Mouse (Mus musculus) forebrain, embryonic 12.5 days (tissue): ENCODE results near the gene Gipc2. TPM values are rescaled to one million over a fixed set of nuclear protein-coding genes. Genes with fewer than 3 reads are reported as not detected.
A peak's percentile ranks its signal among the peaks of the same experiment; 100 is the strongest.

Experiments used
- ATAC-seq: fragments of 200-750 bp; cut with Nextera tagmentation; 2 replicates; pipeline ENCODE4 v1.8.0; 2017; ENCODE audit warnings: moderate TSS enrichment; ENCODE audit not compliant: low FRiP score
- H3K27ac ChIP-seq: fragments of 300-500 bp; sonication (generic); 2 replicates; pipeline ENCODE4 v1.5.1; 2016; ENCODE audit warnings: mild to moderate bottlenecking
- H3K27me3 ChIP-seq: fragments of 300-500 bp; sonication (generic); 2 replicates; pipeline ENCODE4 v1.6.1; 2016; ENCODE audit warnings: mild to moderate bottlenecking
- H3K36me3 ChIP-seq: fragments of 300-500 bp; sonication (generic); replicated peaks from 2 replicates; pipeline ENCODE4 v1.6.1; 2016; ENCODE audit warnings: mild to moderate bottlenecking
- H3K4me1 ChIP-seq: fragments of 300-500 bp; sonication (generic); 2 replicates; pipeline ENCODE4 v1.6.1; 2016
- H3K4me2 ChIP-seq: fragments of 300-500 bp; sonication (generic); 2 replicates; pipeline ENCODE4 v1.6.1; 2016; ENCODE audit warnings: mild to moderate bottlenecking, moderate library complexity
- H3K4me3 ChIP-seq: fragments of 300-500 bp; sonication (generic); replicated peaks from 2 replicates; pipeline ENCODE4 v1.5.1; 2016; ENCODE audit warnings: mild to moderate bottlenecking
- H3K9ac ChIP-seq: fragments of 300-500 bp; sonication (generic); 2 replicates; pipeline ENCODE4 v1.6.1; 2016; ENCODE audit warnings: mild to moderate bottlenecking
- H3K9me3 ChIP-seq: fragments of 300-500 bp; sonication (generic); 2 replicates; pipeline ENCODE4 v1.6.1; 2016
- WGBS: fragments of 180-500 bp; shearing (Covaris S2); methylation state at CpG from one replicate; pipeline ENCODE4 v1.1.7; 2016; 5-methylcytosine and 5-hydroxymethylcytosine counted together
- polyA plus RNA-seq: library from polyadenylated mRNA; unstranded; fragments of >200 nt; fragmentation: Nextera tagmentation; extraction: Ambion mirVana; gene quantifications from 2 replicates; pipeline ENCODE4 v1.2.1, GENCODE M21; 2016

Gipc2 gene
- polyA plus RNA-seq, 1 experiment from 2014 or later: 1.4 TPM

DNA sequence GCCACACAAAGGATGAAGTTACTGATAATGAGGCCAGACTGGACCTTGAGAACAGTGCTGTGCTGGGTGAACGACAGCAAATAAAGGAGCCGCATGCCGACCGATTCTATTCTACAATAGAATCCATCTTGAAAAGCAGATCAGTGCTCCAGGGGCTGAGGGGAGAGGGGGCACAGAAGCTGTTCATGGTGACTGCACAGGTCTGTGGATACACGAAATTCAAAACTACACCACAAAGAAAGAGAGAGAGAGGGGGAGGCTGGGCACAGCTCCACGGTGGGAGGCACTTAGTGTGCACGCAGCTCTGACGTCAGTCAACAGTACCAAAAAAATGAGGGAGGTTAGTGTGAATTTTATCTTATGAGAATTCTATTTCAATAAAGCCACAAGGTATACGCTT, 17.5 kb upstream of the Gipc2 start:
- Histone ChIP-seq H3K27me3 (no peaks in the 10 kb centered on the region), H3K4me3 (no peak overlapping the region), H3K27ac (no peak overlapping the region), H3K4me2 (no peak overlapping the region), H3K9me3 (no peaks in the 10 kb centered on the region), H3K9ac (no peak overlapping the region), H3K36me3 (peaks cover 6% of the 10 kb centered on the region; the same call in 1 of the 2 replicates), H3K4me1 (peaks cover 4% of the 10 kb centered on the region; the same call in 1 of the 2 replicates)
- 41% methylated on average over 9 of the region's 9 CpGs for WGBS
- ATAC-seq: 0 out of 2 replicates have a peak, but pooled peaks have one; percentile 49

DNA sequence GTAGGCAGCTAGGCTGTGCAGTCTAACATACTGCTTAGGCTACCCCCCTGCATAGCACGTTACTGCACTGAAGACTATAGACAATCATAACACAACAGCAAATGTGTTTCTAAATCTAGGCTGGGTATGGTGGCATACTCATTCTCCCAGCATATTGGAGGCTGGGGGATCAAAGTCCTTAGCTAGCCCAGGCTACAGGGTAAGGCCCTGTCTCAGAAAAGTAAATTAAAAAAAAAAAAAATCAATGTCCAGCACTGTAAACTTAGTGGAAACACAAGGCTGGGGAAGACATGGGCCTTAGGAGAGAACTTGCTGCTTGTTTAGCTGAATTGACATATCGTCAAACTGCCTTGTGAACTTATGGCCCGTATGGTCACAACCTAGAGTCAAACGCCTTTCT, 14.6 kb upstream of the Gipc2 start:
- ATAC-seq: no peak
- 95% methylated on average over 4 of the region's 4 CpGs for WGBS
- H3K27ac ChIP-seq: no peak overlapping the region
- H3K4me2 ChIP-seq: no peak overlapping the region
- H3K27me3 ChIP-seq: no peaks in the 10 kb centered on the region
- no peak overlapping the region for H3K4me3 ChIP-seq
- H3K36me3 ChIP-seq: peaks cover 2% of the 10 kb centered on the region; the same call in 1 of the 2 replicates
- no peak overlapping the region for H3K9ac ChIP-seq
- peaks cover 4% of the 10 kb centered on the region; the same call in 1 of the 2 replicates for H3K4me1 ChIP-seq
- H3K9me3 ChIP-seq: no peaks in the 10 kb centered on the region

DNA sequence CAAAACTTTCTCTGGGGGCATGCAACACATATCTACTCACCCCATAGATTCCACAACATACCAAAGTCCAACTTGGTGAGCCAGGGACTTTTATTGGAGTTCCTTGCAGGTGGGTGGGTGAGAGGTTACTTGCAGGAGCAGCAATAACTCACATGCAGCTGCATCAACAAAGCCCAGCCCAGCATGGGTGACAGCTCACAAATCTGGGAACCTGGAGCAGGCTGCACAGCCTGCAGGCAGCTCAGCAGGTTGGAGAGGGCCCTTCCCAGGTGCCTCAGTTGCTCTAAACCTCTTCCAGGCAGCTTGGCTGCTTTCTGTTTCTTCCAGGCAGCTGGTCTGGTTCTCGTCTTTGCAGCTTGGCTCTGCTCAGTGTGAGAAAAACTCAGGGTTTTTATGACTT, 13.3 kb upstream of the Gipc2 start:
- H3K27ac ChIP-seq: no peak overlapping the region
- H3K4me3 ChIP-seq: no peak overlapping the region
- no peaks in the 10 kb centered on the region for H3K27me3 ChIP-seq
- no peaks in the 10 kb centered on the region; the same call in 1 of the 2 replicates for H3K36me3 ChIP-seq
- no peaks in the 10 kb centered on the region for H3K9me3 ChIP-seq
- no peak overlapping the region for H3K4me2 ChIP-seq
- peaks cover 4% of the 10 kb centered on the region; the same call in 1 of the 2 replicates for H3K4me1 ChIP-seq
- WGBS: 56% methylated on average over 1 of the region's 1 CpGs
- no peak for ATAC-seq
- H3K9ac ChIP-seq: no peak overlapping the region

DNA sequence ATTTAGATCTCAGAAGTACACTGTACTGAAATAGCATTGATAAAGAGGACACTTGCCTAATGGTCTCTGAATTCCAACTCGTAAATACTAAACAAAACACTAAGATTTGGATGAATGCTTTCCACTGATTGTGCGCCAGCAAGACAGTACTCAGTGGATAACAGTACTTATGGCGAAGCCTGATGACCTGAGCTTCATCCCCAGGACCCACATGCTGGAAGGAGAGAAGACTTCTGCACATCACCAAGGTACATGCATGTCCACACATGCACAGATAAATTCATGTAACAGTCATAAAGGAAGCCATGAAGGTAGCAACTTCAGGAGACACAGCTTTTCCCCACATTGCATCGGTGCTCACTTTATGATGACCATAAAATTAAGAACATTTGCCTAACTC, 12.8 kb upstream of the Gipc2 start:
- Histone ChIP-seq H3K9me3 (no peaks in the 10 kb centered on the region), H3K9ac (no peak overlapping the region), H3K27me3 (no peaks in the 10 kb centered on the region), H3K27ac (no peak overlapping the region), H3K4me3 (no peak overlapping the region), H3K36me3 (no peaks in the 10 kb centered on the region; the same call in 1 of the 2 replicates), H3K4me2 (no peak overlapping the region), H3K4me1 (peaks cover 4% of the 10 kb centered on the region; the same call in 1 of the 2 replicates)
- 90% methylated on average over 4 of the region's 4 CpGs for WGBS
- no peak for ATAC-seq

DNA sequence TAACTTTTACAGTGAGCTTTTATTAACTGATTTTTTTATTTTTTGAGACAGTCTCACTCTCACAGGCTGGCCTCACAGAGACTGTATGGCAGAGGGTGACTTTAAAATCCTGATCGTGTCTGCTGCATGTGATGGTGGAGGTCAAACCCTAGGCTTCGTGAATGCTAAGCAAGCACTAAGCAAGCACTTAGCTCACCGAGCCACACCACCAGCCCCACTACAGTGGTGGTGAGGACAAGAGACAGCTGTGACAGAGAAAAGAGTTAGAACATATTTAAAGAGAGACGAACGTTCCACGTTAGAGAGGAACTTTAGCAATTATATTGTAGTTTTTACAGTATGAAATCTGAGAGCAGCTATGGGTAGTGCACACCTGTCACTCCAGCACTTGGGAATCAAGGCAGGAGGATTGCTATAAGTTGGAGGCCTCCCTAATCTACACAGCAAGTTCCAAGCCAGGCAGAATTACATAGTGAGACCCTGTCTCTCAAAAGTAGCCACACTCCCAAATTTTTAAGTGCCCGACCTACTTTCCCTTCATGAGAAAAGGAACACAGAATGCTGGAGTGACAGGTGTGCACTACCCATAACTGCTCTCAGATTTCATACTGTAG, 6.4 kb upstream of the Gipc2 start:
- H3K9ac ChIP-seq: no peak overlapping the region
- H3K27ac ChIP-seq: no peak overlapping the region
- no peak for ATAC-seq
- H3K27me3 ChIP-seq: peaks cover 7% of the 10 kb centered on the region; the same call in 1 of the 2 replicates
- WGBS: 87% methylated on average over 7 of the region's 7 CpGs
- no peak overlapping the region for H3K4me2 ChIP-seq
- peaks cover 1% of the 10 kb centered on the region; the same call in 1 of the 2 replicates for H3K4me1 ChIP-seq
- H3K9me3 ChIP-seq: no peaks in the 10 kb centered on the region
- no peaks in the 10 kb centered on the region for H3K36me3 ChIP-seq
- no peak overlapping the region for H3K4me3 ChIP-seq

DNA sequence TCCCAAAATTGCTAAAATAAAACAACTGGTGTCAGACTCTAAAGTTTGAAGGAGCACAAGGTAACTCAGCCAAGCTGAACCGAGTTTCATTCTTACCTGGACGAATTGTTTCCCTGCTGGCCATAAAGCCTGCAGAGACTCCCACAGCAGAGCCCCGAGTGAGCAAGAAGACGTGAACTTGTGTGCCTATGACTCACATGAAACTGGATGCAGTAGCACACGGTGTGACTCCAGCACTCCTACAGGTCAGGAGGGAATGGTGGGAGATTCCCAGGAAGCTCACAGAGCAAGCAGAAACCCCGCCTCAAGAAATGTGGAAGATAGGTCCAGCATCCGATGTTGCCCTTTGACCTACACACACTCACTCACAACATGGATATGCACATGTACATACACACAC, 5.8 kb upstream of the Gipc2 start:
- H3K36me3 ChIP-seq: no peaks in the 10 kb centered on the region
- 83% methylated on average over 7 of the region's 7 CpGs for WGBS
- ATAC-seq: no peak
- no peak overlapping the region for H3K27ac ChIP-seq
- H3K9ac ChIP-seq: no peak overlapping the region
- H3K9me3 ChIP-seq: no peaks in the 10 kb centered on the region
- H3K4me1 ChIP-seq: peaks cover 7% of the 10 kb centered on the region; the same call in 1 of the 2 replicates
- no peak overlapping the region for H3K4me3 ChIP-seq
- H3K27me3 ChIP-seq: peaks cover 13% of the 10 kb centered on the region; the same call in 1 of the 2 replicates
- no peak overlapping the region for H3K4me2 ChIP-seq

DNA sequence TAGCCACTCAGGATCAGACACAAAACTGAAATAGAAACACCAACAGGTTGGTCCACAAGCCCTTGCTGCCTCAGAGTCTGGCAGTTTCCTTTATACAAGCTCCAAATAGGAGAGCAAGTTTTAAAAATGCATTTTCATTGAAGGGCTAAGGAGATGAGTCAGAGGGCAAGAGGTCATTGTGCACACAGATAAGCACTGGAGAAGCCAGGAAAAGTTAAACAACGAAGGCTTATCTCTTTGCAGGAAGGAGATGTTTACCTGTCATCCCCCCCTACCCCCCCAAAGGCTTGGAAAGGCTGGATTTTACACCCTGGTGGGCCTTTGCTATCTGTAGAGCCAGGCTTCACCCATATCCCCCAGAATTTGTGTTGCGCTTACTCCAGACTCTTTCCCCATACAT, 5.2 kb upstream of the Gipc2 start:
- no peaks in the 10 kb centered on the region for H3K36me3 ChIP-seq
- H3K4me3 ChIP-seq: no peak overlapping the region
- no peaks in the 10 kb centered on the region for H3K9me3 ChIP-seq
- no peak for ATAC-seq
- H3K27ac ChIP-seq: no peak overlapping the region
- H3K4me1 ChIP-seq: peaks cover 13% of the 10 kb centered on the region; the same call in 1 of the 2 replicates
- H3K9ac ChIP-seq: no peak overlapping the region
- H3K27me3 ChIP-seq: peaks cover 14% of the 10 kb centered on the region
- WGBS: 84% methylated on average over 2 of the region's 2 CpGs
- no peak overlapping the region for H3K4me2 ChIP-seq

DNA sequence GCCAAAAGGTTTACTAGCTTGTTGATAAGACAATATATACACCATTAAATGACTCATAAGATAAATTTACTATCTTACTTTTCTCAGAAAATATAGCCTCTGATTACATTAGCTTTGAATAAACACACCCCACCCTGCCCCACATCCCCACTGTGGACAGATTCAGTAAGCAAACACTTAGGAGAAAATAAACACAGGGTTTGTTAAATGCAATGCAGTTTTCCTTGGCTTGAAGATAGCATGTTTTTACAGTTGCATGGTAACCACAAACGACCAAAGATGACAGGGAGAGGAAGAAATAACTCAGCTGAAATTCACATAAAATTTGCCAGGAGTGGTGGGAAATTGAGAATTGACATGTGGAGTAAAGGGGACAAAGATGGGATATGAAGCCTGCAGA, 4.4 kb upstream of the Gipc2 start:
- Histone ChIP-seq H3K9ac (no peak overlapping the region), H3K4me1 (peaks cover 22% of the 10 kb centered on the region), H3K27ac (no peak overlapping the region), H3K27me3 (peaks cover 22% of the 10 kb centered on the region), H3K4me3 (no peak overlapping the region), H3K4me2 (no peak overlapping the region), H3K36me3 (no peaks in the 10 kb centered on the region), H3K9me3 (no peaks in the 10 kb centered on the region)
- no peak for ATAC-seq
- 68% methylated on average over 1 of the region's 1 CpGs for WGBS

DNA sequence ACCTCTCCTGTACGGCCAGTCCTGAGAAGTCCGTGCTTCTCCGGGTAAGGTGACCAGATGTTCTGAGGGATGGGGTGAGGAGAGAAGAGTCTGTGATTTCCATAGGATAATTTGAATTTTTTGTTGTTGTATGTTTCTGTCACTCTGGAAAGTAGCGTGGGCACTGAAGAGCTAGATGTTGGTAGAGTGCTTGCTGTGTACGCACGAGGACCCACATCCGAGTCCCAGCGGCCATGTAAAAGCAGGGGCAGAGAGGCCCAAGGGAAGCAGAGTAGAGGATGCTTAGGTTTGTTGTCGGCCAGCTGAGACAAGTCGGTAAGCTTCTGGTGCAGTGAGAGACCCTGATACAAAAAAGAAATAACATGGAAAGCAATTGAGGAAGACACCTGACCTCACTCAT, 2.0 kb upstream of the Gipc2 start:
- no peak for ATAC-seq
- Histone ChIP-seq H3K9ac (no peak overlapping the region), H3K27me3 (peaks cover 34% of the 10 kb centered on the region), H3K36me3 (no peaks in the 10 kb centered on the region), H3K4me2 (no peak overlapping the region), H3K9me3 (no peaks in the 10 kb centered on the region), H3K4me3 (no peak overlapping the region), H3K4me1 (peaks cover 25% of the 10 kb centered on the region), H3K27ac (no peak overlapping the region)
- WGBS: 93% methylated on average over 10 of the region's 10 CpGs

DNA sequence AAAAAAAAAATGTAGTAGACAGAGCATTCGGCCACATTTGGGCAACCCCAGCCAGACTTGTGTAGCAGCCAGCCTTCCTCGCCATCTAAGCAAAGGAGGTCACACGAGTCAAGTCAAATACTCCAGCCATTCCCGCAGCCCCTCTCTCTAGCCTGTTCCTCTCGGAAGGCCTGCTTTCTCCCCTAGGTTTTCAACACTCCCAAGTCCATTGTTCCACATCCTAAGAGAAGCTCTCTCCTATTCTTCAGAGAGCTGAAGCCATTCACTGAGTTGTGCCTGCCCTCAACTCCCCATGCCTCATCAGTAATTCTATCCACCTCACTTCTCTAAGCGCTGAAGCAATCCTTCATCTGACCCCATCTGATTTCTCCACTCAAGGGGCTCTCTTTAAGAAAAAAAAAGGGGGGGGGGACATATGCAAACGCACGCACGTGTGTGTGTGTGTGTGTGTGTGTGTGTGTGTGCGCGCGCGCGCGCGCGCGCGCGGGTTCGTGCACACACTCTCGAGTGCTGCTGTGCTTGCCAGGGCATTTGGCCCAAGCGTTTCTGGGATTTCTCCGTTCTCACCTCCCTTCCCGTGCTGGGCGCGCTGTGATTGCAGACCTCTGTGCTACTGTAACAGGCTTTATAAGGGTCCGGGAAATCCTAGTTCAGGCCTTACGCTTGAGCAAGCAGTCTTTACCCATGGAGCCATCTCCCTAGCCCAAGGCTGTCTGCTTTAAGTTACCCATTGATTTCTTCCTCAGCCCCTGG, 845 bp upstream of the Gipc2 start:
- 9% methylated on average over 29 of the region's 29 CpGs for WGBS
- H3K27ac ChIP-seq: no peak overlapping the region
- H3K4me3 ChIP-seq: peak overlapping the region; percentile 55
- peaks cover 25% of the 10 kb centered on the region for H3K4me1 ChIP-seq
- peak overlapping the region; percentile 97 for H3K4me2 ChIP-seq
- H3K27me3 ChIP-seq: peaks cover 34% of the 10 kb centered on the region
- H3K9ac ChIP-seq: peak overlapping the region; percentile 49
- no peaks in the 10 kb centered on the region for H3K9me3 ChIP-seq
- no peaks in the 10 kb centered on the region for H3K36me3 ChIP-seq
- peak; percentile 59 for ATAC-seq

DNA sequence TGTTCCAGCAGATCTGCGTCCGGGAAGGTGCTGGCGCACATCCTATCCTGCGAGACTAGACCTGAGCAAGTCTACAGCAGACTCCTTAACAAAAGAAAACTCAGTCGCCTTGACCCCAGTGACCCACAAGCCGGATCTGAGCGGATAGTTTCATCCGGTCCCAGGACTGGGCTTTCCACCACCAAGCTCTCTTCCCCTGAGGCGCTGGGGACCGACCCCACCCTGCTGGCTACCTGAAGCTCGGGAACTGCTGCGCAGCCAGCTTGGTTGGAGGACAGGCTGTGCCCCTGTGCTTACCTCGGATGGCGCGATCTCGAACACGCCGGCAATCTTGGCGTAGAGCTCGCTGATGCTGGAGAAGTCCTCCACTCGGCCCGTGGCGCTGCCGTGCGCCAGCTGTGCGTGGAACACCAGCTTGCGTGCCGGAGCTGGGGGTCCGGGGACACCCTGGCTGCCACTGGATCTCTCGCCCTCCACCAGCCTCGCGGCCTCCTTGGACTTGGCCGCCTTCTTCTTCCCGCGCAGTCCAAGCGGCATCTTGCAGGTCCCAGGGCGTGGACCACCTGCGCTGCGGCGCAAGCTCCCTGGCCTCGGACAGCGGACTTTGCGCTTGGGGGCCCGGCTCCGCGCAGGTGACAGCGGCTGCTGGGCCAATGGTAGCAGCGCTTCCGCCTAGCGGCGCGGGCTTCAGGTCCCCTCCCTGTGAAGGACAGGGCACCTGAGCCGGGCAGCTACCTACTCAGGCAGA, 505 bp downstream of the Gipc2 start:
- Histone ChIP-seq H3K4me1 (peaks cover 25% of the 10 kb centered on the region), H3K27ac (no peak overlapping the region), H3K27me3 (peaks cover 40% of the 10 kb centered on the region), H3K9me3 (no peaks in the 10 kb centered on the region), H3K9ac (peak overlapping the region; percentile 60), H3K36me3 (no peaks in the 10 kb centered on the region), H3K4me2 (peak overlapping the region; percentile 97), H3K4me3 (peak overlapping the region; percentile 55)
- ATAC-seq: peak; percentile 66
- 2% methylated on average over 53 of the region's 53 CpGs for WGBS

DNA sequence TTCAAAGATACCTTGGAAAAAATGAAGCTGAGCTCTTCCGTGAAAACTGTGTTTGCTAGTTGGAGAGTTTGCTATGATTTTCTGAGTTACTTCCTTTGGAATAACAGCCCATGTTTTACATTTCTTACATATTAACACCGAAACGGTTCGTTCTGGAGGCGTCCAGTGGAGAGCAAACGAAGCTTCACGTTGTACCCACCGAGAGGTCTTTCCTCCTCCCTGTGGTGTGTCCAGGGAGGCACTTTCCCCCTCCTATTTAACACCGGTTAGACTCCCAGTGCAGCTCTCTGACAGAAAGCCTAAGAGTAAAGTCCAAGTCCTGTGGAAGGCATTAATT, 1.0 kb downstream of the Gipc2 start:
- Histone ChIP-seq H3K27me3 (peaks cover 40% of the 10 kb centered on the region), H3K4me1 (peaks cover 25% of the 10 kb centered on the region), H3K9ac (peak overlapping the region; percentile 60; the same call in 1 of the 2 replicates), H3K4me3 (peak overlapping the region; percentile 55), H3K9me3 (no peaks in the 10 kb centered on the region), H3K4me2 (peak overlapping the region; percentile 97), H3K27ac (no peak overlapping the region), H3K36me3 (no peaks in the 10 kb centered on the region)
- ATAC-seq: no peak
- WGBS: 26% methylated on average over 9 of the region's 9 CpGs
